Mouse (Mus musculus) kidney, postnatal 25 days (tissue): ENCODE results near the gene Cxcr1.

Experiments
- DNase-seq, 2 experiments: peaks; one replicate each; pipeline ENCODE4 v3.0.0; 2021; ENCODE audit warnings: mixed read lengths in 2 of 2

The Cxcr1 gene

DNA sequence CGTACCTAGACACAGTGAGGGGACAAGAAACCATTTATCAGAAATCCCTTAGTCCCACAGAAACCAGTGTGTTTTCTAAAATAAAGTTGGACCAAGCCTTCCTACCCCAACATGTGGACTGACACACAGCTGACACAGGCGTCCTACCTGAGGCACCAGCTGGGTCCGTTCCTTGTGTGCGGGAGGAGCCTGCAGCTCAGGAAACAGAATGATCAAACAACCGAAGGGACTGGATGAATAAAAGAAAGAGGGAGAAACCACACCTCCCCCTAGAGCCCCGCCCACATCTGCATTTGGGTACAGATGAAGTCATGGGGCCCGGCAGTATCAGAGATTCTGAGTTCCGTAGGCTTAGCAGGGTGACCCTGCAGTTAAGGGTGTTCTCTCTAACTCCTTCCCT lies at the start of gene Cxcr1:
TSS of gene Cxcr1 (minus strand) at position 187 of the 400 bp plus-strand sequence.
- no peak for DNase-seq

DNA sequence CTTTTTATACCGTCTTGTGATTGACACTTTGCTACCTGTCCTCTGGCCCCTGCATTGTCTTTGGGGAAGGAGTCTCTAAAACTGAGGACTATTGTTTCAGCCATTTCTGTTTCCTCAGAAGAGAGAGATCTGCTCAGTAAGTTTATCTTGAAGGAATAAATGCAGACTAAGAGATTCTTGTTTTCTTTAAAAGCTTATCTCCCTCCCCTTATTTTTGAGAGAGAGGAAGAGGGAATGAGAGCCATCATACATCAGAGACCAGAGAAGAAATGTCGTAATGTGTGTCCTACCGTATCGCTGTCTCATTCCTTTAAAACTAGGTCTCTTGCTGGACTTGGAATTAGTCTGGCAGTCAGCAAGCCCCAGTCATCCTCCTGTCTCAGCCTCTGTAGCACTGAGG lies 46.4 kb upstream of the Cxcr1 start:
- DNase-seq, result no peak

DNA sequence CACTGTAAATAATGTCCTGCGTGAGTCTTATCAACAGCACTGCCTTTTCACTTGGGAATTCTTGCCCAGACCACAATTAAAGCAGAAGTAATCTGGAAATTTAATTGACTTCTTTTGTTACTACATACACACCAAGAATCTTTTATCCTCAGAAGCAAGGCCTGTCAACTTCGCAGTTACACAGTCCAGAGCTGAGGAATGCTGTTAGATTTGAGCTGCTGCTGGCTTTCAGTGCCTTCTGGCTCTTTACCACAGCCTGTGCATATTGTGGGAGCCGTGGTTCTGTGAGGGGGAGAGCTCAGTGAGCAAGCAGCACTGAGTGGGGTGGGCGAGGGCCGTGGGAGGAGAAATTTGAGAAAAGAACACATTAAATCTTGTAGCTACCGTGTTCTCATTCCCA lies 45.9 kb upstream of the Cxcr1 start:
- peak in 1 of 2 experiments; percentile 32 for DNase-seq

DNA sequence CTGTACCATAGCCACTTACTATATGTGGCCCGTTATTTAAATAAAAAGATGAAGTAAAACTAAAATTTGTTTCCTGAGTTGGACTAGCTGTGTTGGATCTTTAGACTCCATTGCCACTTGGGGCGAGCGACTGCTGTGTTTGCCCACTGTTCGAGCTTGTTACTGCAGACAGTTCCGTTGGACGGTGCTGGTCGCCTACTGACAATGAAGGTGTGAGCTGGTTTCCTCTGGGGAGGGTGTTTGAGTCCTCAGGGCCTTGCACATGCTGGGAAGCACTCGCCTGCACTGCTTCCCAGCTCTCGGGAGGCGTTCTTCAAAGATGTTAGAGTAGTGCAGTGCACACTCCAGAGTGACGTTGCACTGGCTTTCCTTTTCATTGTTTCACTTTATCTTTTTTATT lies 45.2 kb upstream of the Cxcr1 start:
- DNase-seq, result peak in 1 of 2 experiments; percentile 37

DNA sequence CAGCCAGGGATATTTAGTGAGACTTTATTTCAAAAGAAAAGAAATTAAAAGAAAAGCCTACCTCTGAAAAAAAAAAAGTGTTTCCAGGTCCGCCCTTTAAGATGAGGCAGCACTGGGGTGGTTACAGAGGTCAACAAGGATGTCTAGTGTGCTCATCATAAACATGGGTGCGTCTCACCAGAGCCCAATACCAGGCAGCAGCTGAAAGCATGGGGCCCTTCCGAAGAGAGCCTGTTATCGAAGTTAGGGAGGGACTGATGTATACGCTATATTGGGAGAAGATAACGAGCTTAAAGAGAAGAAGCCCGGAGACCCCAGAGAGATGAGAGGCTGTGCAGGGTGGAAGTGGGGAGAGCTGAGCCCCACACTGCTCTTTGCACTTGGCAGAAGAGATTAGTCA lies 44.7 kb upstream of the Cxcr1 start:
- no peak for DNase-seq

- no peak for DNase-seq
These were observed 43.7 kb upstream of the Cxcr1 start for GRCm38 (mm10) chr1:74238136-74238535.

- DNase-seq, result no peak
These were observed 43.2 kb upstream of the Cxcr1 start for GRCm38 (mm10) chr1:74237671-74238070.

GRCm38 (mm10) chr1:74236590-74237317 lies 42.3 kb upstream of the Cxcr1 start:
- peak; percentile 41 to 76 for DNase-seq

DNA sequence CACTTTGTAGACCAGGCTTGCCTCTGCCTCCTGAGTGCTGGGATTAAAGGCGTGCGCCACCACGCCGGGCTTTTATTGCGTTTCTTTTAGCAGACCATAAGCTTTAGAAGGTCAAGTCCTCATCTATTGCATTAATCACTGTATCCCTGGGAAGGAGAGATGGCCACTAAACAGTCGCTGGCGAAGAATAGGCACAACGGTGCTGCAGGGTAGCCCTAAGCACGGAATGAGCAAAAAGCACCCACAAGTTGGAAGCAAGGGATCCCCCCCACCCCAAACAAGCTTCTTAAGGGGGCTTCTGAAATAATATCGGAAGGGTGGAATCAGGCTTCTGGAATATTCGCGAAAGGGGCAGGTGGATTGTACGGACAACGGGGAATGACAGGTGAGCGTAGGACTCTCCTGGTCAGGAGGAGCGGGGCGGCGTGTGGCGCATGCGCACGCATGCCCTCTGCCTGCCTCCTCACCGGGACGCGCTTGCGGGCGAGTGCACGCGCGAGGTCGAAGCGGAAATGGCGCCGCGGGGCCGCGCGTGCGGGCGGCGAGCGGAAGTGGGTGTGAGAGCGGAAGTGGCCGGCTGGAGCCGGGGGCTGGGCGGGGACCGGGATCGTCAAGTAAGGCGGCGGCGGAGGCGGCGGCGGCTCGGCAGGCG lies 41.6 kb upstream of the Cxcr1 start, which contains the start of gene Arpc2:
TSS of gene Arpc2 (plus strand) at position 147 of the 652 bp plus-strand sequence.
- DNase-seq, result peak; percentile 95 to 98

DNA sequence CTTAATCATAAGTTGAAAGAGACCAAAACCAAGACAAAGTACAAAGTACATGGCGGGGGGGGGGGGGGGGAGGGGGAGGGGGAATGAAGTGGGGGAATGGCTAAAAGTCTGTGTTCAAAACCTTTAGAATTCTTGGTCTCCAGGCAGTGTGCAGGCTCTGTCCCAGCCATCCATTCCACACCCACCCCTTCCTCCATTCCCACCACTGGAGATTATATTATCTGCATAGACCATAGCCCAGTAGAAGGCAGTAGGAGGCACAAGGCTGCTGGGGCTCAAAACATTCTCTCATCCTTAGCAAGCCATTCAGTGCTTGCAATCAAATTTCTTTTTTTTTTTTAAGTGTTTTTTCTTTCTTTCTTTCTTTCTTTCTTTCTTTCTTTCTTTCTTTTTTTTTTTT lies 36.6 kb upstream of the Cxcr1 start:
- no peak for DNase-seq

GRCm38 (mm10) chr1:74229942-74230341 lies 35.5 kb upstream of the Cxcr1 start:
- no peak for DNase-seq

DNA sequence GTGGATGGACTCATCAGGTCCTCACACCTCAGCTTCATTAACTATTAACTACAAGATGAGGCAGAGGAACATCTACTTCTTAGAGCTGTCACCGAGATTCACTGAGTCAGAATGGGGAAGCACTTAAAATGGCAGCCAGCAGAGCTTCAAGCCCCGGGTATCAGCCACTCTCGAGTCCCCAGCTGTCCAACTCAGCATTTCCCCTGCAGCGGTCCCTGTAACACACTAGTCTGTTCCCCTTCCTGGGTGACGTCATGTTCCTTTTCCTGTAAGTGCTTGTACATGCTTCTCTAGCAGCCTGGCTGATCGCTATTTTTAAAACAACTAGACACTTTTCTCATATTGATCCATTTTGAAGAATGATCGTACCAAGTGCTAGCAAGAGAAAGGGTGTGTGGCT lies 32.9 kb upstream of the Cxcr1 start:
- peak; percentile 38 to 64 for DNase-seq

GRCm38 (mm10) chr1:74219922-74220321 lies 25.5 kb upstream of the Cxcr1 start:
- DNase-seq, result no peak

GRCm38 (mm10) chr1:74208941-74209340 lies 14.5 kb upstream of the Cxcr1 start:
- DNase-seq, result peak in 1 of 2 experiments; percentile 45

DNA sequence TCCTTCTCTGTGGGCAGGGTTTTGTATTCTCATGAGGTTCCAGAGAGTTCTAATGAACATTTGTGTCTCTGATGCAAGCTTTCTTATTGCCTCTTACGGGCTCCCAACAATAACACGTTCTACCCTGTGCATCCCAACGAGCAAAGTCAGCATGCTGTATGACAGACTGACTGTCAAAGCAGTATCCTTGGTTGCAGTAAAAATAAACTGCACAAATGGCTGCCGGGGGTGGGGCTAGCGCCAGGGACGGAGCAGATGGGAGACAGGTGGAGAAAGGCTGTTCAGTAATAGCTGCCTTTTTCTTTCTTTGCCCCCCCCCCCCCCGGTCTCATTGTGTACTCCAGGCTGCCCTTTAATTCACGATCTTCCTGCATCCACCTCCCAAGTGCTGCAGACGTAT lies 13.5 kb upstream of the Cxcr1 start:
- no peak for DNase-seq

DNA sequence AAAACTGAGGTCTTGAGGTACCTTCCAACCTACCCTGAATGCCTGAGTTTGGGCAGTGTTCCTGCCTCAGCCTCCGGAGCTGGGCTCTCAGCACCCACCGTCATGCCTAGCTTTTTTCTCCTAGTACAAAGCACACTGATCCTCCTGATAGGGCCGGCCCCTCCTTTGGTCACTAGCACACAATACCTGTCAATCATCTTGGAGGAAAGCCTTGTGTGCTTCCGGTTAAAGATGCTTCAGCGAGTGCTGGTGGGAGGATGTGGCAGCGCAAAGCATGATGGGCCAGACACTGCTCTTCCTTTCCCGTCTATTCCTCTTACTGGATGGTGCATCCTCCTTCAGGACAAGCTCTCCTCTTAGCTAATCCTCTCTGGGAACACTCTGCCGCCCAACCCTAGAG lies 12.2 kb upstream of the Cxcr1 start:
- no peak for DNase-seq

DNA sequence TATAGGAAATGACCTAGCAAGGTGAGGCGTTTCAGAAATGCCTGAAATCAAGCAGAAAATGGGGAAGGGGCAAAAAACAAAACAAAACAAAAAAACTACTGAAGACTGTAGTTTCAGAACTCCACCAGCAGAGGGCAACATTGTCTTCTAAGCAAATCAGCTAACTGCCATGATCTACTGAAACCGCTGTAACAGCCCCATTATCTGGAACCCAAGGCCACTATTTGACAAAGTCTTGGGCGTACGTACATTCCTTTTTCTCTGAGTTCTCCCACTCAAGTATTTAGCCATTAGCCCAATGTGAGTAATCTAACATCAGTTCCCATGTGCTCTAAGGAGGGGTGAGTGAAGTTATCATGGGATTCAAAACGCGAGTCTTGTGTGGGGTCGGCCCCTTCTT lies 11.4 kb upstream of the Cxcr1 start:
- peak in 1 of 2 experiments; percentile 55 for DNase-seq

DNA sequence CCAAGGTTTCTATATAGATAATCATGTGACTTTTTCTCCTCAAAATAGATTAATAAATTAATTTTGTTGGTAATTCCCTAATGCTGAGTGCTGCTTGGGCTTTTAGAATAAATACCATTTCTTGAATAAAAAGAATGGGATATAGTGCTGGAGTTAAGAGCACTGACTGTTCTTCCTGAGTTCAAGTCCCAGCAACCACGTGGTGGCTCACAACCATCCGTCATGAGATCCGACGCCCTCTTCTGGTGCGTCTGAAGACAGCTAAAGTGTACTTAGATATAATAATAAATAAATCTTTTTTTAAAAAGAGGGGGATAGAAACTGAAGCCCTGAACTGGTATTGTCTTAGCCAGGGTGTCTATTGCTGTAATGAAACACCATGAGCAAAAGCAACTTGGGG lies 9.0 kb upstream of the Cxcr1 start:
- DNase-seq, result no peak

DNA sequence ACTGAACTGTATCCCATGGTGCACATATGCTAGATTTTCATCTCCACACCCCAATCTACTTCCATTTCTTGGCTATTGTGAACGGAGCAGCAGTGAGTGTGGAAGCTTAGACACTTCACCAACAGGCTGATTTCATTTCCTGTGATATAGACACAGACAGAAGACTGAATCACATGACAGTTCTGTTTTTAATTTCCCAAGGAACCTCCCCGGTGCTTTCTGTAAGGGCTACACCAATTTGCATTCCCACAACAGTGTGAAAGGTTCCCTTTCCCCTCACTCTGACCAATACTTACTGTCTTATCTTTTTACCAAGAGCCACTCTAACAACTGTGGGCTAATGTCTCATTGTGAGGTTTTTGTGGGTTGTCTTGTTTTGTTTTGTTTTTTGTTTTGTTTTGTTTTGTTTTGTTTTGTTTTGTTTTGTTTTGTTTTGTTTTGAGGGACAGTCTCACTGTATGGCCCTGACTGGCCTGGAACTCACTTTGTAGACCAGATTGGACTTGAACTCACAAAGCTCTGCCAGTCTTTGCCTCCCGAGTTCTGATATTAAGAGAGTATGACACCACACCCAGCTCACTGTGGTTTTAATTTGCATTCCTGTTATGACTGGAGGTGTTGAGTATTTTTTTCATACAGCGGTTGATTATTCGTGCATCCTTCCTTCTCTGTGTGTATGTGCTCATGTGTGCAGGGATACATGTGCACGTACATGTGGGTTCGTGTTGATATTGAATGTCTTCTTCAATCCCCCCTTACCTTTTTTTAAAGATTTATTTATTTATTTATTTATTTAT lies 6.8 kb upstream of the Cxcr1 start:
- DNase-seq, result no peak

- no peak for DNase-seq
These were observed 4.6 kb upstream of the Cxcr1 start for GRCm38 (mm10) chr1:74199046-74199445.

- DNase-seq, result no peak
These were observed 3.5 kb upstream of the Cxcr1 start for GRCm38 (mm10) chr1:74197726-74198470.

GRCm38 (mm10) chr1:74196621-74197419 lies 2.4 kb upstream of the Cxcr1 start:
- peak; percentile 69 to 85 for DNase-seq
